Mouse (Mus musculus) hindbrain, embryonic 14.5 days (tissue): ENCODE data around the gene Lsamp. TPM values are rescaled to one million over a fixed set of nuclear protein-coding genes. Genes with fewer than 3 reads are reported as not detected.
A peak's percentile ranks its signal among the peaks of the same experiment; 100 is the strongest.

Experiments used
- ATAC-seq: fragments of 200-750 bp; cut with Nextera tagmentation; 2 replicates; pipeline ENCODE4 v1.8.0; 2017; ENCODE audit warnings: moderate number of reproducible peaks, mild to moderate bottlenecking, moderate TSS enrichment, moderate library complexity; ENCODE audit not compliant: low FRiP score
- DNase-seq: peaks from one replicate; pipeline ENCODE4 v3.0.0-alpha.2; 2015; ENCODE audit warnings: low spot score
- H3K27ac ChIP-seq: fragments of 300-500 bp; sonication (generic); 2 replicates; pipeline ENCODE4 v1.5.1; 2014; ENCODE audit warnings: mild to moderate bottlenecking, moderate library complexity
- H3K27me3 ChIP-seq: fragments of 300-500 bp; sonication (generic); 2 replicates; pipeline ENCODE4 v1.6.1; 2014; ENCODE audit warnings: mild to moderate bottlenecking, low read length, mixed read lengths; ENCODE audit not compliant: control insufficient read depth, insufficient read depth
- H3K36me3 ChIP-seq: fragments of 300-500 bp; sonication (generic); replicated peaks from 2 replicates; pipeline ENCODE4 v1.6.1; 2014; ENCODE audit not compliant: control insufficient read depth, insufficient read depth
- H3K4me1 ChIP-seq: fragments of 300-500 bp; sonication (generic); replicated peaks from 2 replicates; pipeline ENCODE4 v1.6.1; 2014; ENCODE audit warnings: antibody characterized with exemption, low read length, mixed read lengths; ENCODE audit not compliant: control insufficient read depth, insufficient read depth
- H3K4me2 ChIP-seq: fragments of 300-500 bp; sonication (generic); replicated peaks from 2 replicates; pipeline ENCODE4 v1.6.1; 2014; ENCODE audit warnings: mild to moderate bottlenecking, moderate library complexity
- H3K4me3 ChIP-seq: fragments of 300-500 bp; sonication (generic); replicated peaks from 2 replicates; pipeline ENCODE4 v1.5.1; 2014; ENCODE audit warnings: mild to moderate bottlenecking, low read length
- H3K9ac ChIP-seq: fragments of 300-500 bp; sonication (generic); 2 replicates; pipeline ENCODE4 v1.6.1; 2014
- H3K9me3 ChIP-seq: fragments of 300-500 bp; sonication (generic); 2 replicates; pipeline ENCODE4 v1.6.1; 2016; ENCODE audit warnings: low read length; ENCODE audit not compliant: control insufficient read depth
- WGBS: fragments of 180-500 bp; shearing (Covaris S2); extraction: QIAGEN DNeasy Blood & Tissue Kit; methylation state at CpG from one replicate; pipeline ENCODE4 v1.1.7; 2014; 5-methylcytosine and 5-hydroxymethylcytosine counted together
- polyA plus RNA-seq: library from polyadenylated mRNA; unstranded; fragments of >200 nt; fragmentation: Nextera tagmentation; extraction: Ambion mirVana; gene quantifications from 2 replicates; pipeline ENCODE4 v1.2.1, GENCODE M21; 2014

The Lsamp gene
- polyA plus RNA-seq, 1 experiment from 2014 or later, result 88.1 TPM

- no peaks in the 10 kb centered on the region for H3K9me3 ChIP-seq
- no peaks in the 10 kb centered on the region for H3K27me3 ChIP-seq
- ATAC-seq, result no peak
- no peak overlapping the region for H3K27ac ChIP-seq
- no peak overlapping the region for H3K4me3 ChIP-seq
- H3K4me2 ChIP-seq, result no peak overlapping the region
- H3K9ac ChIP-seq, result no peak overlapping the region
- H3K4me1 ChIP-seq, result no peaks in the 10 kb centered on the region
- H3K36me3 ChIP-seq, result no peaks in the 10 kb centered on the region
- WGBS, result 30% methylated on average over 2 of the region's 2 CpGs
- DNase-seq, result no peak
Measured at GRCm38 (mm10) chr16:40059546-40059945, 75.4 kb downstream of the Lsamp start.

- ATAC-seq (no peak), DNase-seq (no peak)
- Histone ChIP-seq H3K4me3 (no peak overlapping the region), H3K36me3 (no peaks in the 10 kb centered on the region), H3K9me3 (no peaks in the 10 kb centered on the region), H3K4me1 (no peaks in the 10 kb centered on the region), H3K27ac (no peak overlapping the region), H3K9ac (no peak overlapping the region), H3K27me3 (no peaks in the 10 kb centered on the region), H3K4me2 (no peak overlapping the region)
- WGBS, result 66% methylated on average over 1 of the region's 1 CpGs
Measured at GRCm38 (mm10) chr16:40059968-40060367, 75.8 kb downstream of the Lsamp start.

GRCm38 (mm10) chr16:40060491-40060890, 76.3 kb downstream of the Lsamp start:
- ATAC-seq, result no peak
- Histone ChIP-seq H3K27ac (no peak overlapping the region), H3K36me3 (no peaks in the 10 kb centered on the region), H3K4me3 (no peak overlapping the region), H3K9ac (no peak overlapping the region), H3K27me3 (no peaks in the 10 kb centered on the region), H3K9me3 (no peaks in the 10 kb centered on the region), H3K4me1 (no peaks in the 10 kb centered on the region), H3K4me2 (no peak overlapping the region)
- no peak for DNase-seq
- WGBS, result 56% methylated on average over 2 of the region's 2 CpGs

- Histone ChIP-seq H3K9me3 (no peaks in the 10 kb centered on the region), H3K27me3 (no peaks in the 10 kb centered on the region), H3K27ac (no peak overlapping the region), H3K4me3 (no peak overlapping the region), H3K9ac (no peak overlapping the region), H3K4me2 (no peak overlapping the region), H3K36me3 (no peaks in the 10 kb centered on the region), H3K4me1 (peaks cover 5% of the 10 kb centered on the region; the same call in 1 of the 2 replicates)
- no peak for ATAC-seq
- DNase-seq, result no peak
- WGBS, result 73% methylated on average over 2 of the region's 2 CpGs
Measured at GRCm38 (mm10) chr16:40075556-40075955, 91.4 kb downstream of the Lsamp start.

- Histone ChIP-seq H3K4me3 (no peak overlapping the region), H3K36me3 (no peaks in the 10 kb centered on the region), H3K4me1 (peaks cover 5% of the 10 kb centered on the region; the same call in 1 of the 2 replicates), H3K9ac (no peak overlapping the region), H3K27ac (no peak overlapping the region), H3K9me3 (no peaks in the 10 kb centered on the region), H3K4me2 (no peak overlapping the region), H3K27me3 (no peaks in the 10 kb centered on the region)
- no peak for ATAC-seq
- peak; percentile 48 for DNase-seq
- 67% methylated on average over 3 of the region's 3 CpGs for WGBS
Measured at GRCm38 (mm10) chr16:40080224-40080623, 96.1 kb downstream of the Lsamp start.

- H3K4me3 ChIP-seq, result no peak overlapping the region
- H3K27ac ChIP-seq, result no peak overlapping the region
- no peaks in the 10 kb centered on the region for H3K4me1 ChIP-seq
- no peak overlapping the region for H3K4me2 ChIP-seq
- ATAC-seq (no peak), DNase-seq (no peak)
- H3K27me3 ChIP-seq, result no peaks in the 10 kb centered on the region
- no peaks in the 10 kb centered on the region for H3K36me3 ChIP-seq
- 61% methylated on average over 4 of the region's 4 CpGs for WGBS
- no peaks in the 10 kb centered on the region for H3K9me3 ChIP-seq
- H3K9ac ChIP-seq, result no peak overlapping the region
Measured at GRCm38 (mm10) chr16:40104329-40104728, 120.2 kb downstream of the Lsamp start.

GRCm38 (mm10) chr16:40182918-40183317, 198.8 kb downstream of the Lsamp start:
- H3K4me3 ChIP-seq, result no peak overlapping the region
- no peak overlapping the region for H3K4me2 ChIP-seq
- DNase-seq (no peak), ATAC-seq (peak; percentile 40; the same call in 1 of the 2 replicates)
- H3K9me3 ChIP-seq, result no peaks in the 10 kb centered on the region
- H3K9ac ChIP-seq, result no peak overlapping the region
- 51% methylated on average over 1 of the region's 1 CpGs for WGBS
- H3K27ac ChIP-seq, result no peak overlapping the region
- no peaks in the 10 kb centered on the region for H3K27me3 ChIP-seq
- H3K4me1 ChIP-seq, result peaks cover 6% of the 10 kb centered on the region; the same call in 1 of the 2 replicates
- no peaks in the 10 kb centered on the region for H3K36me3 ChIP-seq

- ATAC-seq, result no peak
Measured at GRCm38 (mm10) chr16:40187987-40188590, 203.9 kb downstream of the Lsamp start.

GRCm38 (mm10) chr16:40194401-40194800, 210.2 kb downstream of the Lsamp start:
- Histone ChIP-seq H3K4me3 (no peak overlapping the region), H3K4me1 (0 out of 2 replicates have a peak, but pooled peaks cover 2% of the 10 kb centered on the region), H3K9me3 (no peaks in the 10 kb centered on the region), H3K4me2 (no peak overlapping the region), H3K36me3 (no peaks in the 10 kb centered on the region), H3K9ac (no peak overlapping the region), H3K27me3 (no peaks in the 10 kb centered on the region), H3K27ac (no peak overlapping the region)
- DNase-seq (no peak), ATAC-seq (no peak)
- 46% methylated on average over 3 of the region's 3 CpGs for WGBS

More at GRCm38 (mm10) chr16:40187987-40188590, 203.9 kb downstream of the Lsamp start:
- WGBS, result 45% methylated on average over 4 of the region's 4 CpGs
- Histone ChIP-seq H3K9ac (no peak overlapping the region), H3K4me3 (no peak overlapping the region), H3K4me2 (no peak overlapping the region), H3K27ac (no peak overlapping the region), H3K4me1 (peaks cover 1% of the 10 kb centered on the region; the same call in 1 of the 2 replicates), H3K36me3 (no peaks in the 10 kb centered on the region), H3K27me3 (no peaks in the 10 kb centered on the region), H3K9me3 (no peaks in the 10 kb centered on the region)
- DNase-seq, result no peak

GRCm38 (mm10) chr16:40194839-40195238, 210.7 kb downstream of the Lsamp start:
- no peak for ATAC-seq
- DNase-seq, result no peak

More at GRCm38 (mm10) chr16:40194839-40195238, 210.7 kb downstream of the Lsamp start:
- Histone ChIP-seq H3K27ac (no peak overlapping the region), H3K4me1 (0 out of 2 replicates have a peak, but pooled peaks cover 2% of the 10 kb centered on the region), H3K27me3 (no peaks in the 10 kb centered on the region), H3K4me3 (no peak overlapping the region), H3K36me3 (no peaks in the 10 kb centered on the region), H3K9me3 (no peaks in the 10 kb centered on the region), H3K9ac (no peak overlapping the region), H3K4me2 (no peak overlapping the region)
- WGBS, result 71% methylated on average over 2 of the region's 2 CpGs
